Mouse (Mus musculus): ENCODE data around the gene Tubb5.

Tubb5 gene

GRCm38 (mm10) chr17:35832400-35833238 is 5.5 kb downstream of the Tubb5 start:
- DNase-seq (ENCODE audit: extremely low read depth, insufficient read length, low spot score) = peak; percentile 45

- DNase-seq (ENCODE audit: extremely low read depth, insufficient read length, low spot score) = peak; percentile 85
These were observed 8.4 kb downstream of the Tubb5 start for GRCm38 (mm10) chr17:35829737-35830136.

GRCm38 (mm10) chr17:35825109-35825850 is 12.8 kb downstream of the Tubb5 start:
- DNase-seq (ENCODE audit: extremely low read depth, insufficient read length, low spot score) = no peak

GRCm38 (mm10) chr17:35824402-35824801 is 13.7 kb downstream of the Tubb5 start:
- DNase-seq (ENCODE audit: extremely low read depth, insufficient read length, low spot score) = peak; percentile 43

- DNase-seq (ENCODE audit: extremely low read depth, insufficient read length, low spot score) = peak; percentile 90
These were observed 14.9 kb downstream of the Tubb5 start, which contains the start of gene Flot1 for GRCm38 (mm10) chr17:35822964-35823937. TSS of gene Flot1 (plus strand) at chr17:35823230.

- no peak for DNase-seq (ENCODE audit: extremely low read depth, insufficient read length, low spot score)
These were observed 15.5 kb downstream of the Tubb5 start for GRCm38 (mm10) chr17:35822564-35822963.

- peak; percentile 93 for DNase-seq (ENCODE audit: extremely low read depth, insufficient read length, low spot score)
These were observed 16.4 kb downstream of the Tubb5 start, which contains the start of gene Ier3 for GRCm38 (mm10) chr17:35821439-35822430. TSS of gene Ier3 (plus strand) at chr17:35821684.

GRCm38 (mm10) chr17:35820111-35820510 is 18.0 kb downstream of the Tubb5 start:
- DNase-seq (ENCODE audit: extremely low read depth, insufficient read length, low spot score) = no peak

- DNase-seq (ENCODE audit: extremely low read depth, insufficient read length, low spot score) = no peak
These were observed 20.9 kb downstream of the Tubb5 start for GRCm38 (mm10) chr17:35817226-35817625.

- no peak for DNase-seq (ENCODE audit: extremely low read depth, insufficient read length, low spot score)
These were observed 21.4 kb downstream of the Tubb5 start for GRCm38 (mm10) chr17:35816686-35817085.

- no peak for DNase-seq (ENCODE audit: extremely low read depth, insufficient read length, low spot score)
These were observed 22.3 kb downstream of the Tubb5 start for GRCm38 (mm10) chr17:35815836-35816235.

GRCm38 (mm10) chr17:35814678-35815077 is 23.4 kb downstream of the Tubb5 start:
- no peak for DNase-seq (ENCODE audit: extremely low read depth, insufficient read length, low spot score)

- no peak for DNase-seq (ENCODE audit: extremely low read depth, insufficient read length, low spot score)
These were observed 24.5 kb downstream of the Tubb5 start for GRCm38 (mm10) chr17:35813653-35814052.

GRCm38 (mm10) chr17:35813245-35813647 is 24.9 kb downstream of the Tubb5 start:
- peak; percentile 92 for DNase-seq (ENCODE audit: extremely low read depth, insufficient read length, low spot score)

GRCm38 (mm10) chr17:35812736-35813135 is 25.4 kb downstream of the Tubb5 start:
- DNase-seq (ENCODE audit: extremely low read depth, insufficient read length, low spot score) = no peak

GRCm38 (mm10) chr17:35812307-35812706 is 25.8 kb downstream of the Tubb5 start:
- DNase-seq (ENCODE audit: extremely low read depth, insufficient read length, low spot score) = no peak

GRCm38 (mm10) chr17:35810900-35811648 is 27.0 kb downstream of the Tubb5 start:
- no peak for DNase-seq (ENCODE audit: extremely low read depth, insufficient read length, low spot score)

- DNase-seq (ENCODE audit: extremely low read depth, insufficient read length, low spot score) = no peak
These were observed 28.7 kb downstream of the Tubb5 start for GRCm38 (mm10) chr17:35809395-35809794.

- DNase-seq (ENCODE audit: extremely low read depth, insufficient read length, low spot score) = peak; percentile 70
These were observed 30.0 kb downstream of the Tubb5 start for GRCm38 (mm10) chr17:35808073-35808472.

All from 3134 (cell line).